Mouse (Mus musculus): ENCODE measurements around the gene Pfdn5. TPM values are rescaled to one million over a fixed set of nuclear protein-coding genes. Genes with fewer than 3 reads are reported as not detected.

Pfdn5 gene
- total RNA-seq (2012; rRNA removed) (290 and 302 TPM in 2 replicates), polyA plus RNA-seq (2012; ENCODE audit: insufficient read depth in 1 of 2, insufficient read length in 2 of 2, low read depth in 1 of 2, low replicate concordance in 2 of 2, missing spikeins in 1 of 2) (1,000 to 10,000 TPM in 1 of 2 experiments, 100 to 1,000 TPM in 1; 465 to 7,439 TPM)

GRCm38 (mm10) chr15:102326022-102326576, at the start of gene Pfdn5:
Gene Pfdn5 (plus strand): TSS chr15:102326116.
- H3K4me3 ChIP-seq (ENCODE audit: control insufficient read depth in 1 of 2, insufficient read depth in 1 of 2, low read depth in 2 of 2, low read length in 2 of 2): peak within 1 kb of the TSS; percentile 82 to 90
- peak; percentile 97 for DNase-seq (ENCODE audit: low read depth, low spot score)
- H3K27me3 ChIP-seq (ENCODE audit: control insufficient read depth in 1 of 2, insufficient read depth in 2 of 2, low read length in 2 of 2): no peaks in the 10 kb centered on the region
- H3K4me1 ChIP-seq (ENCODE audit: control insufficient read depth in 1 of 2, insufficient read depth in 2 of 2, low read length in 2 of 2): peaks cover 4 to 7% of the 10 kb centered on the region in 2 experiments; a peak in 3 of 4 replicates
- peak within 1 kb of the TSS; percentile 73 for H3K27ac ChIP-seq (ENCODE audit: control insufficient read depth, low read depth, low read length)
- TF ChIP-seq SIN3A (IDR thresholded peaks at IDR 0.05; ENCODE audit: low read length) (peak; percentile 96), MAZ (IDR thresholded peaks at IDR 0.05; ENCODE audit: low read depth, low read length) (peak; percentile 76; the same call in 1 of the 2 replicates), BHLHE40 (IDR thresholded peaks at IDR 0.05; ENCODE audit: borderline replicate concordance, low read depth, low read length) (0 out of 2 replicates have a peak, but pooled peaks have one; percentile 29), ELF1 (IDR thresholded peaks at IDR 0.05; ENCODE audit: low read depth, low read length) (peak; percentile 82), ETS1 (IDR thresholded peaks at IDR 0.05; ENCODE audit: low read depth, low read length) (peak; percentile 40; the same call in 1 of the 2 replicates), NRF1 (IDR thresholded peaks at IDR 0.05; ENCODE audit: insufficient read depth, low read depth, low read length, poor library complexity, severe bottlenecking) (no peak), CHD1 (IDR thresholded peaks at IDR 0.05; ENCODE audit: low read depth, low read length) (no peak), MYC (IDR thresholded peaks at IDR 0.05; ENCODE audit: low read depth, low read length) (peak; percentile 77; the same call in 1 of the 2 replicates), MAX (IDR thresholded peaks at IDR 0.05; ENCODE audit: low read length) (peak; percentile 49; the same call in 1 of the 2 replicates), KAT2A (conservative IDR thresholded peaks at IDR 0.05; ENCODE audit: low read depth, low read length) (peak; percentile 68; the same call in 1 of the 2 replicates), USF2 (IDR thresholded peaks at IDR 0.05; ENCODE audit: borderline replicate concordance in 1 of 2, insufficient read depth in 1 of 2, low read depth in 1 of 2, low read length in 2 of 2) (no peak), HCFC1 (IDR thresholded peaks at IDR 0.05; ENCODE audit: low read depth, low read length) (peak; percentile 90), MXI1 (IDR thresholded peaks at IDR 0.05; ENCODE audit: low read depth, low read length) (peak; percentile 84), POLR2AphosphoS2 (IDR thresholded peaks at IDR 0.05; ENCODE audit: low read length) (no peak; the same call in 1 of the 2 replicates), EP300 (IDR thresholded peaks at IDR 0.05; ENCODE audit: low read depth in 1 of 2, low read length in 2 of 2) (peak in 1 of 2 experiments; percentile 41; a peak in 1 of 4 replicates), POLR2A (IDR thresholded peaks at IDR 0.05; ENCODE audit: control insufficient read depth in 1 of 2, insufficient read depth in 1 of 2, low read depth in 1 of 2, low read length in 2 of 2, poor library complexity in 1 of 2) (peak; percentile 48 to 76; a peak in 3 of 4 replicates), CTCF (IDR thresholded peaks at IDR 0.05 in 2 of 3, conservative IDR thresholded peaks at IDR 0.05 in 1 of 3; ENCODE audit: control insufficient read depth in 1 of 3, insufficient read depth in 1 of 3, low read depth in 2 of 3, low read length in 3 of 3, poor library complexity in 1 of 3, severe bottlenecking in 1 of 3) (peak in 1 of 3 experiments; percentile 6; a peak in 1 of 6 replicates), GABPA (IDR thresholded peaks at IDR 0.05; ENCODE audit: low read depth, low read length) (peak; percentile 68; the same call in 1 of the 2 replicates), TCF12 (IDR thresholded peaks at IDR 0.05; ENCODE audit: low read depth, low read length) (peak; percentile 81), TBP (IDR thresholded peaks at IDR 0.05; ENCODE audit: low read depth, low read length) (peak; percentile 90)
- H3K79me2 ChIP-seq (ENCODE audit: control insufficient read depth, insufficient read depth, low read length, poor library complexity): peaks cover 12% of the 10 kb centered on the region
- H3K9me3 ChIP-seq (replicated peaks; ENCODE audit: insufficient read depth, low read length): no peaks in the 10 kb centered on the region
- peaks cover 2 to 6% of the 10 kb centered on the region in 2 experiments; a peak in 3 of 4 replicates for H3K36me3 ChIP-seq (ENCODE audit: control insufficient read depth in 1 of 2, insufficient read depth in 2 of 2, low read length in 2 of 2)
- peak within 1 kb of the TSS; percentile 87 for H3K9ac ChIP-seq (ENCODE audit: control insufficient read depth, low read depth, low read length, poor library complexity, severe bottlenecking)

All from MEL (cell line).